Mouse (Mus musculus): ENCODE measurements around the gene Stx6.

DNA sequence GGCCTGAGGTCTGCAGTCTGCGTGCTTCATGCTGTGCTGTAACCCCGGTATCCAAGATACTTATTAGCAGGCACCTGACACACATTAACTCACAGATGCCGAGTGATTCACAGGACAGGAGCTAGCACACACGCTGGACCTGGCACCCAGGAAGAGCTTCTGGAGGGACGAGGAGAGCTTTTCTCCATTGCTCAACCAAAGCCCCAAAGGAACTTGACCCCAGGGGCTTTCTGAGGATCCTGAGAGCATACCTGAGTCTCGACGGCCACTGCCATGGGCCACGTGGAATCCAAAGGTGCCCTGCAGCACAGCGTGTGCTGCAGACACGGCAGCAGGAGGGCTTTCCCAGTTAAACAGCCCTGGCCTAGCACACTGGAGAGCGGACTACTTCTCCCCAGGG is 57.8 kb downstream of the Stx6 start:
- TF ChIP-seq POLR2A (IDR thresholded peaks at IDR 0.05; ENCODE audit: control insufficient read depth, low read depth, low read length), result no peak
- no peak for TF ChIP-seq CTCF (IDR thresholded peaks at IDR 0.05; ENCODE audit: control insufficient read depth, insufficient read depth, insufficient replicate concordance, low read depth, low read length)
